Mouse (Mus musculus) retina, postnatal 7 days (tissue): ENCODE results near the gene Nek5.

ENCODE experiments used
- DNase-seq: peaks from one replicate; pipeline ENCODE4 v3.0.0-alpha.2; 2012; ENCODE audit warnings: low read depth, low spot score

The Nek5 gene

DNA sequence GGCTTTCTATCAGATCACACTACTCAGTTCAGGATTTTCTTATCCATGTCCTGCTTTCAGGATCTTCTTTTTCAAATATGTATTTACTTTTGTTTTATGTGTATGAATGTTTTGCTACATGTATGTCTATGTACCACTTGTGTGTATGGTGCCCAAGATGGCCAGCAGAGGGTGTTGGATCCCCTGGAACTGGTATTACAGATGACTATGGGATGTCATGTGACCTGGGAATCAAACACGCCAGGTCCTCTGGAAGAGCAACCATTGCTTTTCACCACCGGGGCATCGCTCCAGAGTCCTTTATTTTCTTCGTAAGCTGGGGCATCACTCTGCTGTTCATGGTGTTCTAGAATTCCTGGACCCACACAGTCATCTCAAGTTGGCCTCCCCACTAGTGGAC is 35.6 kb downstream of the Nek5 start:
- no peak for DNase-seq

DNA sequence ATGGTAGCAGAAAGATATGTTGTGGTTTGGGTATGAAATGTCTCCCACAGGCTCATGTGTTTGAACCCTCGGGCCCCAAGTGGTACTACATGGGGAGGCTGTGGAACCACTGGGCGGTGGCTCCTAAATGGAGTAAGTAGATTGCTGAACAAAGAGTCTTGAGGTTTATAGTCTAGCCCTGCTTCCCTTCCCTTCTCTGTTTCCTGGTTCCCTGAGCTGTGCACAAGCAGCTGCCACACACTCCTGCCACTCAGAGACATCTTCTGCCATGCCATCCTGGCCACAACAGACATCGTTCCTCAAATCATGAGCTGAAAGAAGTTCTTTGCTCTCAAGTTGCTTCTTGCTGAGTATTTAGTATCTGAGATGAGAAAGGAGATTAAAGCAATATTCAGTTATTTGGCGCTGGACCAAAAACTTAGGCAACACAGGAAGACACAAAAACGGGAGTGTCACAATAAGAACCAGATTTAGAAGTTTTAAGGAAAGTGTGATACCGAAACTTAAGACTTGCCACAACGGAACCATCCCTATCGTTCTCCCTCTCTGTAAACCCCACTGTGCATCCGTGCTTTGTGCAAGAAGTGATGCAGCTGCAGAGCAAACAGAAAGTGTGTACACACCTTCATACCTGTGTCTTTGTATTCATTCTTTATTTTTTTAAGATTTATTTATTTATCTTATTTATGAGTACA is 45.4 kb downstream of the Nek5 start:
- DNase-seq, result no peak

DNA sequence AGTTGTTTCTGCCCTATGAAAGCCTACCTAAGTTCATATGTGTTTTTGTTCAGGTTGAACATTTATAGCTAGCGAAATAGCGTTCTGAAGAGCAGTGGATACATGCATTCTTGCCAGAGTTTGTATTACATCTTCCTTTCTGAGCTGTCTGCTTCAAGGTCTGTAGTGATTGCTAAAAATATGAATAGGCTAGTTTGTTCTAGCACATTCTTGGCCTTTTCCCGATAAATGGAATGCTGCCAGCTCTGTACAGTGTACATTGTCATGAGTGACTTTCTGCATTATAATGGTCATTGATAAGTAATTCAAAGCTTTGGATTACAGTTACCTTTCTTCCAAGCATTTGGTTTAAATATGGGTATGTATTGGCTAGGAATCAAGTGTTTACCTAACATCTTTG is 63.7 kb downstream of the Nek5 start:
- no peak for DNase-seq

DNA sequence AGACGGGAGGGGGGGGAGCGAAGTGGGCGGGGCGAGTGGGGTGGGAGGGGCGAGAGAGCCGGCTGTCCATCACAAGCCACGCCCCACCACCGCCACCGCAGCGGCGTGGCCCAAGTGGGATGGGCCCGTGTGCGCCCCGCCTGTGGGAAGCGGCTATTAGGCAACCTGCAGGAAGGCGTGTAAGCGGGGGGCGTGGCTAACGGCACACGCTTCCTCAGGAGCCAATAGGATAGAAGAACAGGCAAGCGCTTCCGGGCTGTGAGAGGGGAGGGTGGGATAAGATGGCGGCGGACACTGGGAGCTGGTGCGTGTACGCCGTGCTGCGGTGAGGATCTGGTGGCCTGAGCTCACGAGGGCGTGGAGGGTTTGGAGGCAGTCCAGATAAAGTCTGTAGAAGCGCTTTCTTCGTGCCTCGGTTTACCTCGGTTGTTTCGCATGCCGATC is 64.4 kb downstream of the Nek5 start, which contains the start of gene Alg11:
Alg11 (plus strand) TSS at position 276 of the 444 bp plus-strand sequence.
- peak; percentile 97 for DNase-seq

DNA sequence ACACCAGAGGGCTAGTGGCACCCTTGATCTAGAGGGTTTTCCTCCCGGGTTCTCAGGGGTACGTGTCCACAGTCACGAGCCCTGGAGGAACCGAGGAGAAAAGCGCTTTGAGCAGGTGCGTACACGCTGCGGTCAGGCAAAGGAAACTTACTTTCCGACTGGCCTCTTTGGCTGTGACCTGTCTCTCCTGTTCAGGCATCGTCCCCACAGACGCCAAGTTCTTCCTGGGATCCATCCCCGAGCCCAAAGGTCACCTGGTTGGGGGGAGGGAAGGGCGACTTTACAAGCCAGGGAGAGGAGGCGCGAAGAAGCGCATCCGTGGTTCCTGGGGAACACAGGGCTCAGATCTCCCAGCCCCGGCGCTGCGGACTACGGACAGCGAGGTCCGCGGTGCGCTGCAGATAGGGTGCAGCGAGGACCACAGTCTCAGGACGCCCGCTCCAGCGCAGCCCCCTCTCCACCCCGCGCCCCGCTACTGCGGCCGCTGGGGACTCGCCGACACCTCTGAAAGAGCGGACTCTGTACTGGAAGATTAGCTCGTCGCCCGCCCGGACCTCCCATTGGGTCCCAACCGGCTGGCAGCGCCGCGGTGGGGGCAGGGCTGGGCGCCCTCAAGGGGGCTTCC is 64.9 kb downstream of the Nek5 start, which contains the start of gene Atp7b:
Atp7b (minus strand) TSS at position 485 of the 625 bp plus-strand sequence.
- DNase-seq, result no peak

DNA sequence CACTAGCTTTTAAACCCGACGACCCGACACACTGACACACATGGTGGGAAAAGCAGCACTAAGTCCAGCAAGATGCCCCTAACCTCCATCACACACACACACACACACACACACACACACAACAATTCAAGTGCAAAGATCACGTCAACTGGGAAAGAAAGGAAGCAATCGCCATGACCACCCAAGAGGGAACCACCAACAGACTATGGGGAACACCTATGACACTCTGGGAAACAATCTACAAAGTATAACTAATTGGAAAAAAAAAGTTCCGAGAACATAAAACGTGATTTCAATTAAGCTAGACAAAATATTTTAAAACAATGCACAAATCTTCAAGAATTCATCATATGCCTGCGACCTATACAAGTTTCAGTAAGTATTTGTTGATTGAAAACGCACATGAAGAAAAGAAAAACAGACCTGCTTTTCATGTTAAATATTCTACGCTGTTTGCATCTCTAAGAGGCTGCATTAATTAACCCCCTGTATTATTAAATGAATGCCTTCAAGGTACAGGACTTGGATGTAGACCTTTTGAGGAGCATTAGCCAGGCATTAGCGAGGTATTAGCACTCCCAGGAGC is 65.6 kb downstream of the Nek5 start:
- DNase-seq, result no peak

DNA sequence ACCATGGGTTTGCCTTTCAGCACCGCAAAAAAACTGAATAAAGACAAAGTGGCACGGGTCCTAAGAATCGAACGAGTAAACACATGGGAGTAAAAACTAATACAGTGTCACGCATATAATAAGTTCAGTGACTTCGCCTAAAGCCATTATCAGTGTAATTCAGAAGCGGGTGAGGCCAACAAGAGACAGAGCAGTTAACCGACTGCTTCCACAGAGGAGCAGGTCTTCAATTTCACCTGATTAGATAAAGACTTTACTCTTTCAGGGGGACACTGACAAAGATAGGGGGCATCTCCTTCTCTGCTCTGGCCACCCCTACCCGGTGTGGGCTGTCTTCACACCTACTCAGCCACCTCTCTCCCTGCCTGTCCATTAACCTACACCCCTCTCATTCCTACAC is 66.5 kb downstream of the Nek5 start:
- DNase-seq, result no peak

DNA sequence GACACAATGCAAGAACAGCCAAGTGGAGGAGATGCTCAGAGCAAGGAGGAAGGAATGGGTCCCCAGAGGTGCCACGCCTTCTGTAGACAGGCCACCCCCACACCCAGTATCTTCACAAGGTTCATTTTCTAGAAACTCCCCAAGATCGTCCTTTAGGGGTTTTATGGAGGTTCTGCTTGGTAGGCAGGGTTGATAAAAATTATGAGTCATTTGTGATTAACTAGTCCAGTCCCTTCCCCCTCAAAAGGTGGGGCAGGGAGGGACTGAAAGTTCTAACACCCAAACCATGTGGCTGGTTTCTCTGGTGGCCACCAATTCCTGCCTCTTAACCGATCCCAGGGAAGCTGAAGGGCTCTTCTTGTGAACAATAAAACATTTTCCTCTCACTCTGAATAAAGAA is 68.0 kb downstream of the Nek5 start:
- DNase-seq, result no peak

DNA sequence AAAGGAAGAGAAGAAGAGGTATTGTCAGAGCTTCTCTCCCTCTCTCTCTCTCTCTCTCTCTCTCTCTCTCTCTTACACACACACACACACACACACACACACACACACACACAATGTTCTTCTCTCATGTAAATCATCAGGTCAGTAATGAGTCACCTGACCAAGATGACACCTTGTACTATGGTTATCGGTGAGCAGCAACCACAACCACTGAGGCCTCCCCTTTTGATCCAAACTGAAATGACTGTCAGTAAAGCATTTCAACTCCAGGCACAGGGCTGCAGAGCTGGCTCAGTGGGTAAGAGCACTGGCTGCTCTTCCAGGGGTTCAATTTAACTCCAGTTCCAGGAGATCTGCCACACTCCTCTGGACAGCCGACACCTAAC is 69.4 kb downstream of the Nek5 start:
- DNase-seq, result no peak

DNA sequence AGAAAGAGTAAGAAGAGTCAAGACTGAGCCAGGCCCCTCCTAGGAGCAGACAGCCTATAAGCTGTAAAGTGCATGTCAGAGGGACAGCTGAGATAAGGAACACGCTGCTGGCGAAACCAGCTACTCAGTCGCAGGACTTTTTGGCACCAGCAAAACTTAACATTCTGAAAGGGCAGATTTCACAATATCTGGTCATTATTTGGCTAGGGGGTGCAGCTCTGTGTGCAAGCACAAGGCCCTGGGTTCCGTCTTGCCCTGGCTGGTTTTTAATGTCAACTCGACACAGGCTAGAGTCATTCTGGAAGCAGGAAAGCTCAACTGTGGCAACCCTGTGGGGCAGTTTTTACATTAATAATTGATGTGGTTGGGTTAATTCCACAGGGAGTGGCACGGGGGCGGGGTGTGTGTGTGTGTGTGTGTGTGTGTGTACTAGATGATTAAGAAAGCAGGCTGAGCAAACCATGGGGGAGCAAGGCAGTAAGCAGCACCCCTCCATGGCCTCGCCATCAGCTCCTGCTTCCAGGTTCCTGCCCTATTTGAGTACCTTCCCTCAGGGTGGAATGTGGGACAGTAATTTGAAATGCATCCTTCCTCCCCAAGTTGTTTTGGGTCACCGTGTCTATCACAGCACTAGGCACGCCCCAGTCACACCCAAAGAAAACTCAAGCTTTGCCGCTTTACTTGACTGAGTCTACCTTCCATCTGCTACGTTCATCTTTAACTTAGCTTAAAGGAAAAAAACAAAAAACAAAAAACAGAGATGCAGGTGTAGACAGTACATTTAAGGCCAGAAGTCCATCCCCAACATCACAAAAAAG is 70.0 kb downstream of the Nek5 start:
- DNase-seq, result no peak

DNA sequence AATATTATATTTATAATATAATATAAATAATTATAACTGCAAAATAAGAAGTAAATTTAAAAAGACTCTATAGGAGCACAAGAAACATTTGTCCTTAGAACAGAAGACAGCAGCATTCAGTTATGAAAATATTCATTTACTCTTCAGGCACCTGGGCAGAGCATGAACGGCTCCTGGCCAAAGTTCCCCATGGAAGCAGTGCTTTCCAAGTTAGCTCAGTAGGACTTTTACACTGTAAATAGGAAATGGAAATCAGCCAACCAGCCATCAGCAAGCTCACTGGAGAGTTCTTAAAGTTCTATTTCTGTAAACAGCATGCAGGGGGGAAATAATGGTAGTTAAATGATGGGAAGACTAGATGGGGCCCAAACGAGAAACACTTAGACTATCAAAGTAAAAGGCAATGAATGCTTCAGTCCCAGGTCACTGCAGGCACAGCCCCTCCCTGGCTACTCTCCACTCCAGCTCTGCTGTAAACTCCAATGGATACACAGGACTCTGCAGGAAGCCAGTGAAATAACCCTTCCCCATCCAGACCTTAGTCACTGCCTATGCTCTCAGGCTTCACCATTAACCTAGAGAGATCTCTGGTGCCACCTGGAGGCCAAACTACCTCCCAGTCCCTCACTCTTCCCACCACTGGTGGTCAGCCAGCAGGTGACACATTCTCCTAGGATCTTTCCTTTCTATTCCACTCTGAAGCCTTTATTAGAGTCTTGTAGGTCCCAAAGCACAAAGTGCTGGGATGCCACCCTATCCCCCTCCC is 77.0 kb downstream of the Nek5 start:
- peak; percentile 46 for DNase-seq

DNA sequence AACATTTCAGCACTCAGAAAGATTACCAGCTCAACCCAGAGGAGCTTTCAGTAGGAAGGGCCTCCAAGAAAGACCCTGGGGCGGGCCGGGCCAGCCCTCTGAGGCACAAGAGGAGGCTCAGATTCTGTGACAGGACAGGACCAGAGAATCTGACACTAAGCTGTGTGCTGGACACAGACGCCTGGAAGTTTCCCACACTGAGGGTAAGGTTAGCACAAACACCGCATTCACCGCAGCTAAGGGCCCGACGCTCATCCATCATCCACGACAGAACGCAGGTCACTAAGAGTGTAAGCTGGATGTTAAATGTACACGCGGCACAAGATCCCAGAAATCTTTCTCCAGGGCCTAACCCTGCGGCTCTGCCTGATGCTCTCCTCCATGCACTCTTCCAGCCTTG is 81.1 kb downstream of the Nek5 start:
- no peak for DNase-seq

DNA sequence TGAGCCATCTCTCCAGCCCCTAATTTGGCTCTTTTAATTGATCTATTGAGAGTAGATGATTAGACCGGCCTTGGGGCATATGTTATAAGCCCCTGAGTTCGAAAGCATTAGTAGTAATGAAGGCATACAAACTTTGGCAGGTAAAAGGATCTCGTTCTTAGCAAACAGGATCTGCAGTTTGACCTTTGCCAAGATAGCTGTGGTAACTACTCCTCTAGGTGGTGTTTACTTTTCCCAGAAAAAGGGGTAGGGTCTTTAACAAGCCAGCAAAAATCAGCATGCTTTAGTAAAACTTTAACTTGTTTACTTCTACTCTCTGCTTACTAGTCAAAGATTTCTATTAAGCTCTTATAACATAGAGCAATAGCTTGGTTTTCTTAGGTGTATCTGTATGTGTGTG is 82.3 kb downstream of the Nek5 start:
- no peak for DNase-seq

DNA sequence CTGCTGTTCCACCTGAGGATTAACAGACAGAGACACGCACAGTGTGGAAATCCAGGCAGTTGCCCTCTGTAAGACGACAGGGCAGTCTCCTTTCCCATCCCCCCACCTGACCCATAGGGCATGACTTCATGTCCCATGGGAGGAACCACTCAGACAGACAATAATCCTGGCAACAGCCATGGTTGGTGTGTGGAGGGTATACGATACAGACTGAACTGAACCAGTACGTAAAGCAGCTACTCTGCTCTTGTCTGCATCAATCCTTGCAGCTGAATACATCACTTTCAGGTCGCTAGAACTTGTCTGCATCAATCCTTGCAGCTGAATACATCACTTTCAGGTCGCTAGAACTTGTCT is 84.7 kb downstream of the Nek5 start:
- DNase-seq, result no peak

DNA sequence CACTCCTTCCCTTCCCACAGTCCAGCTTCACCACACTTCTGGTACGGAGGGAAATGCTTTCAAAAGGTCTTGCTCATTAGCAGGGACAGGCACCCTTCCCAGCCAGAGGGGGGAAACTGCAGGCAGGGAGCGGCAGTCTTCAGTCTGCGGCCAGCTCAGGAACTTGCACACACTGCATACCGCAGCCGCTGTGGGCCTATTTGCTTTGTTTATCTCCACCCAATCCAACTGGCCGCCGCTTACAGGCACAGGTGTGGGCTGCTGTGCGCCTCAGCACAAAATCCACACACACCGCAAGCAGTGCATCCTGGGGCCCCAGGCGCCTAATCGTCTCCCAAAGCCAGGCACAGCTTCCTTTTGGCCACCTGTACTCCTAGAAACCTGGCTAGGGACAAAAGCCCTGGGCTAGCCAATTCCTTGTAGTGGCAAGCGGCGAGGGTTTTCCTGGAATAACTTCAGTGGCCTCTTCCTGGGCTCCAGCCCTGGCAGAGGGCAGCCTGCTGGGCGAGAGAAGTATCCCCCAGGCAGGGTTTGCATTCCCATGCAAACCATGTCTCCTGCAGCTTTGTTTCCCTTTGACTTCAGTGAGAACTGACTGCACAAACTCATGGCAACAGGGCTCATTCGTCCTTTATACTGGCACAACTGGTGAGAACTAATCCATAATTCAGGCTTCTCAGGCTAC is 85.2 kb downstream of the Nek5 start:
- DNase-seq, result no peak

DNA sequence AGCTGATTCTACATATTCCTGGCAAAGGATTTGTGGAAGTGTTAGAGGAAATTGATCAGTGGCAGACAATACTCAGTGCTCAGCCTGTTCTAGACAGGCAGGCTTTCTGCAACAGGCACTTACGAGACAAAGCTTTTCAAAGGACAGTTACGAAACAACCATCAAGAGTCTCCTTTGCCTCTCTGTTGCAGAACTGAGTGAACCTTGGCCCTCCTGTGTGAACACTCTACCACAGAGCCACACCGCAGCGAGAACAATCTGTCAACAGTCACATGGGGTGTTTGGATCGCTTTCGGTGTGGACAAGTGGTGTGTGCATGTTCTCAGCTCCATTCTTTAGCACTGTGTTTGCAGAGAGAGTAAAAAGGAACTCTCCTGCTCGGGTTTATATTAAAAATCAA is 87.8 kb downstream of the Nek5 start:
- DNase-seq, result no peak

DNA sequence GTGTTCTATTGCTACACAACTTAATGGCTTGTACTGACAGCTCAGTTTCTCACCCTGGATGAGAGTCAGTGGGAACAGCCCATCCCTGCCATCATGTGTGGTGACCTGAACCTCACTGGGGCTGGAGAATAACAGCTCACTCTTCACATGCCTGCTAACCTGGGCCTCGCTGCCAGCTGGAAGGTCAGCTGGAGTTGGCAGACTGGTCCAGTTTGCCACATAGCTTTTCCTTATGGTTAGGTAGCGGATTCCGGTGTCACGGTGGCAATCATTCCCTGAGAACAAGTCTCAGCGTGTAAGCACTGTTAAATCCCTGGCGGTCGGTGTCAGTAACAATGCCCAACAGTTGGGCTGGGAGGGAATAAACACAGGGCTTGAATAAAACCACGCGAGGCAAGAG is 88.7 kb downstream of the Nek5 start:
- DNase-seq, result no peak

DNA sequence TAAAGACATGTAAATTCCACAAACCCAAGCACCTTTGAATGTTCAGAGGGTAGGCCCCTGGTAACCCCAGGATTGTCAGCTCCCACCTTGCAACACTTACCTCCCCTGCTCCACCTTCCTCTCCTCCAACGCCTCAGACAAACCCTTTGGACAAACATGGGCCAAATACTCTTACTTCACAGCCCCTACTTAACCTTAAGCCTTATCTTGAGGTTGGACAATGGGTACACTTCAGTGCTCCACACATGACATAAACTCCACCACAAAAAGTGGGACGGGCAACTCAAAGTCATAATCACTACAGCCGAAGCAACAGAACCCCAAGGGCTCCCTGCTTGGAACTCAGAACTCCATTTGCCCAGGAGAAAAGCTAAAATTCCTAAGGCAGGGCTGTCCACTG is 93.9 kb downstream of the Nek5 start:
- no peak for DNase-seq

DNA sequence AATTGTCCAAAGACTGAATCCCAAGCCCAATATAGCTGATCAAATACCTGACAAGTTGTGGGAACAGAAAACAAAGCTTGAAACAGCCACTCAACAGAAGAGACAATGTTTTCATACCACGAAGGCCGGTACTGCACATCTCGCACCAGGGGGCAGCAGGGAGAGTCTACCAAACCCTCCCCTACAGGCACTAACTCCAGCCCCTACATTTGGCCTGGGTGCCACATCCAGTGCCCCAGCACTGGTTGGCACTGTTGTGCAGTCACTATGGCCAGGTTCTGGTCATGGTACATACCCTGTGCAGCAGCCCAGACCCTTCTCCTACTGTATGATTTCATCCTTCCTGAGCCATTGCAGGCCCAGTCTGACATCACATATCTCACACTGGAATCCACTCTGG is 95.9 kb downstream of the Nek5 start:
- DNase-seq, result no peak

DNA sequence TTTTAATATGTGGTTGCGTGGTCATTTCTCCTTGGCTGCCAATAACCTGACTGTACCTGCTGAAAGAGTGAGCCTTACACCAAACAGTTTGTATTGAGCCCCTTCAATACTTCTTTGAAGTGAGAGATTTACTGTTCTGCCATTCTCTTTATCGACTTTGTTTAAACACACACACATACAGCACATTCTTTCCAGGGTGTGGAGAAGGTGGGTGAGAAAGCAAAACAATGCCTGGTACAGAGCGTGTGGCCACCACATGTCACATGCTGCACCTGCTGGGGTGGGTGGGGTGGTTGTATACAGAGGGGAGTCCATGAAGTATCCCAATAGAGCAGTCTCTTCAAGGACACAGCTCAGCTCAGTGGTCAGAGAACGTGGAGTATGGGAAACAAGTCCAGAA is 99.6 kb downstream of the Nek5 start:
- DNase-seq, result no peak
